Mouse (Mus musculus): ENCODE data around the gene Gm7324. TPM values are rescaled to one million over a fixed set of nuclear protein-coding genes. Genes with fewer than 3 reads are reported as not detected.
"Not testable (repeated sequence)": the region's sequence is repeated elsewhere in the genome, so short reads cannot be mapped to it uniquely, and the experiment has no call there.

The Gm7324 gene
- total RNA-seq (2021) = under 1 TPM; 0.38 to 0.44 TPM

GRCm38 (mm10) chr14:43697621-43698020, at the start of gene Gm7324:
TSS of gene Gm7324 (plus strand) at chr14:43697828.
- intact Hi-C loops (cut with DNase I) = not testable (repeated sequence)

GRCm38 (mm10) chr14:43677099-43677498, 20.5 kb upstream of the Gm7324 start, which contains the start of gene Gm8165:
TSS of gene Gm8165 (minus strand) at chr14:43677199.
- intact Hi-C loops (cut with DNase I); DNase-seq: not testable (repeated sequence)

More at GRCm38 (mm10) chr14:43697621-43698020, at the start of gene Gm7324:
- DNase-seq = not testable (repeated sequence)

- DNase-seq; intact Hi-C loops (cut with DNase I): not testable (repeated sequence)
Measured at GRCm38 (mm10) chr14:43727385-43727784, 29.8 kb downstream of the Gm7324 start, which contains the start of gene Gm16506. TSS of gene Gm16506 (minus strand) at chr14:43727485.

- intact Hi-C loops (cut with DNase I); DNase-seq: not testable (repeated sequence)
Measured at GRCm38 (mm10) chr14:43747566-43747965, 49.9 kb downstream of the Gm7324 start, which contains the start of gene Gm6526. TSS of gene Gm6526 (plus strand) at chr14:43747866.

Other genes with a start within 250 kb of the Gm7324 start
- gene Gm5799, start 154.3 kb upstream of the Gm7324 start, total RNA-seq (2021) = not detected
- not detected for gene Gm17654, start 118.7 kb upstream of the Gm7324 start, total RNA-seq (2021)
- gene Gm10375, start 89.8 kb upstream of the Gm7324 start, total RNA-seq (2021) = not detected
- gene Gm8165, start 20.6 kb upstream of the Gm7324 start, total RNA-seq (2021) = not detected
- not detected for gene Gm16506, start 29.7 kb downstream of the Gm7324 start, total RNA-seq (2021)
- gene Gm6526, start 50.0 kb downstream of the Gm7324 start, total RNA-seq (2021) = not detected
- not detected for gene Gm8180, start 86.9 kb downstream of the Gm7324 start, total RNA-seq (2021)
- not detected for gene Ear1, start 177.7 kb downstream of the Gm7324 start, total RNA-seq (2021)
- gene Ear10, start 225.7 kb downstream of the Gm7324 start, total RNA-seq (2021) = not detected
- 1 to 10 TPM; 3.7 to 4.7 TPM for gene Gm8113, start 227.6 kb downstream of the Gm7324 start, total RNA-seq (2021)